Mouse (Mus musculus): ENCODE results near the gene Cdk6. TPM values are rescaled to one million over a fixed set of nuclear protein-coding genes. Genes with fewer than 3 reads are reported as not detected.

Gene Cdk6
- polyA plus RNA-seq, 1 experiment from 2014 or later = 16.6 TPM

GRCm38 (mm10) chr5:3386021-3386730 lies 44.9 kb downstream of the Cdk6 start:
- ATAC-seq (ENCODE audit: low FRiP score, low TSS enrichment) = no peak
- no peak overlapping the region for H3K4me2 ChIP-seq (replicated peaks; ENCODE audit: low read depth, low read length)
- no peak overlapping the region for H3K9ac ChIP-seq (replicated peaks; ENCODE audit: low read length)
- H3K27ac ChIP-seq (ENCODE audit: low read length) = no peak overlapping the region
- no peaks in the 10 kb centered on the region for H3K36me3 ChIP-seq (ENCODE audit: insufficient read depth, low read length)
- 57% methylated on average over 7 of the region's 7 CpGs for WGBS
- H3K4me1 ChIP-seq (ENCODE audit: insufficient read depth, low read length) = peaks cover 3% of the 10 kb centered on the region; the same call in 1 of the 2 replicates
- no peaks in the 10 kb centered on the region for H3K9me3 ChIP-seq (ENCODE audit: low read length)
- H3K27me3 ChIP-seq (ENCODE audit: insufficient read depth, low read length) = no peaks in the 10 kb centered on the region
- no peak overlapping the region for H3K4me3 ChIP-seq (ENCODE audit: low read length)

- no peak overlapping the region for H3K27ac ChIP-seq (ENCODE audit: low read length)
- H3K27me3 ChIP-seq (ENCODE audit: insufficient read depth, low read length) = no peaks in the 10 kb centered on the region
- no peak overlapping the region for H3K4me2 ChIP-seq (replicated peaks; ENCODE audit: low read depth, low read length)
- no peaks in the 10 kb centered on the region for H3K36me3 ChIP-seq (ENCODE audit: insufficient read depth, low read length)
- peaks cover 3% of the 10 kb centered on the region; the same call in 1 of the 2 replicates for H3K4me1 ChIP-seq (ENCODE audit: insufficient read depth, low read length)
- 19% methylated on average over 4 of the region's 4 CpGs for WGBS
- H3K9ac ChIP-seq (replicated peaks; ENCODE audit: low read length) = no peak overlapping the region
- no peaks in the 10 kb centered on the region for H3K9me3 ChIP-seq (ENCODE audit: low read length)
- no peak for ATAC-seq (ENCODE audit: low FRiP score, low TSS enrichment)
- H3K4me3 ChIP-seq (ENCODE audit: low read length) = no peak overlapping the region
Measured at GRCm38 (mm10) chr5:3386731-3387087, 45.4 kb downstream of the Cdk6 start.

GRCm38 (mm10) chr5:3387138-3387537 lies 45.9 kb downstream of the Cdk6 start:
- Histone ChIP-seq H3K4me2 (replicated peaks; ENCODE audit: low read depth, low read length) (no peak overlapping the region), H3K36me3 (ENCODE audit: insufficient read depth, low read length) (no peaks in the 10 kb centered on the region), H3K27ac (ENCODE audit: low read length) (no peak overlapping the region), H3K4me1 (ENCODE audit: insufficient read depth, low read length) (peaks cover 3% of the 10 kb centered on the region; the same call in 1 of the 2 replicates), H3K9ac (replicated peaks; ENCODE audit: low read length) (no peak overlapping the region), H3K9me3 (ENCODE audit: low read length) (no peaks in the 10 kb centered on the region), H3K27me3 (ENCODE audit: insufficient read depth, low read length) (no peaks in the 10 kb centered on the region), H3K4me3 (ENCODE audit: low read length) (no peak overlapping the region)
- 59% methylated on average over 5 of the region's 5 CpGs for WGBS
- no peak for ATAC-seq (ENCODE audit: low FRiP score, low TSS enrichment)

GRCm38 (mm10) chr5:3392856-3393255 lies 51.6 kb downstream of the Cdk6 start:
- no peak overlapping the region for H3K4me3 ChIP-seq (ENCODE audit: low read length)
- H3K9me3 ChIP-seq (ENCODE audit: low read length) = no peaks in the 10 kb centered on the region
- no peak for ATAC-seq (ENCODE audit: low FRiP score, low TSS enrichment)
- H3K27me3 ChIP-seq (ENCODE audit: insufficient read depth, low read length) = no peaks in the 10 kb centered on the region
- H3K27ac ChIP-seq (ENCODE audit: low read length) = no peak overlapping the region
- WGBS = 86% methylated on average over 3 of the region's 3 CpGs
- no peak overlapping the region for H3K4me2 ChIP-seq (replicated peaks; ENCODE audit: low read depth, low read length)
- no peaks in the 10 kb centered on the region for H3K4me1 ChIP-seq (ENCODE audit: insufficient read depth, low read length)
- H3K9ac ChIP-seq (replicated peaks; ENCODE audit: low read length) = no peak overlapping the region
- H3K36me3 ChIP-seq (ENCODE audit: insufficient read depth, low read length) = no peaks in the 10 kb centered on the region

GRCm38 (mm10) chr5:3394145-3394544 lies 52.9 kb downstream of the Cdk6 start:
- H3K36me3 ChIP-seq (ENCODE audit: insufficient read depth, low read length) = no peaks in the 10 kb centered on the region
- WGBS = 90% methylated on average over 7 of the region's 7 CpGs
- no peak overlapping the region for H3K27ac ChIP-seq (ENCODE audit: low read length)
- H3K27me3 ChIP-seq (ENCODE audit: insufficient read depth, low read length) = no peaks in the 10 kb centered on the region
- H3K4me3 ChIP-seq (ENCODE audit: low read length) = no peak overlapping the region
- no peak for ATAC-seq (ENCODE audit: low FRiP score, low TSS enrichment)
- H3K9me3 ChIP-seq (ENCODE audit: low read length) = no peaks in the 10 kb centered on the region
- no peak overlapping the region for H3K9ac ChIP-seq (replicated peaks; ENCODE audit: low read length)
- no peak overlapping the region for H3K4me2 ChIP-seq (replicated peaks; ENCODE audit: low read depth, low read length)
- H3K4me1 ChIP-seq (ENCODE audit: insufficient read depth, low read length) = no peaks in the 10 kb centered on the region

GRCm38 (mm10) chr5:3395020-3395419 lies 53.7 kb downstream of the Cdk6 start:
- Histone ChIP-seq H3K27ac (ENCODE audit: low read length) (no peak overlapping the region), H3K36me3 (ENCODE audit: insufficient read depth, low read length) (no peaks in the 10 kb centered on the region), H3K4me2 (replicated peaks; ENCODE audit: low read depth, low read length) (no peak overlapping the region), H3K4me3 (ENCODE audit: low read length) (no peak overlapping the region), H3K4me1 (ENCODE audit: insufficient read depth, low read length) (no peaks in the 10 kb centered on the region), H3K9me3 (ENCODE audit: low read length) (no peaks in the 10 kb centered on the region), H3K9ac (replicated peaks; ENCODE audit: low read length) (no peak overlapping the region), H3K27me3 (ENCODE audit: insufficient read depth, low read length) (no peaks in the 10 kb centered on the region)
- WGBS = 86% methylated on average over 6 of the region's 6 CpGs
- no peak for ATAC-seq (ENCODE audit: low FRiP score, low TSS enrichment)

GRCm38 (mm10) chr5:3396214-3396613 lies 54.9 kb downstream of the Cdk6 start:
- 72% methylated on average over 6 of the region's 6 CpGs for WGBS
- Histone ChIP-seq H3K27me3 (ENCODE audit: insufficient read depth, low read length) (no peaks in the 10 kb centered on the region), H3K9me3 (ENCODE audit: low read length) (no peaks in the 10 kb centered on the region), H3K27ac (ENCODE audit: low read length) (no peak overlapping the region), H3K4me3 (ENCODE audit: low read length) (no peak overlapping the region), H3K9ac (replicated peaks; ENCODE audit: low read length) (no peak overlapping the region), H3K4me2 (replicated peaks; ENCODE audit: low read depth, low read length) (no peak overlapping the region), H3K4me1 (ENCODE audit: insufficient read depth, low read length) (no peaks in the 10 kb centered on the region), H3K36me3 (ENCODE audit: insufficient read depth, low read length) (no peaks in the 10 kb centered on the region)
- ATAC-seq (ENCODE audit: low FRiP score, low TSS enrichment) = no peak

GRCm38 (mm10) chr5:3396910-3397575 lies 55.8 kb downstream of the Cdk6 start:
- ATAC-seq (ENCODE audit: low FRiP score, low TSS enrichment) = no peak

GRCm38 (mm10) chr5:3399784-3400494 lies 58.7 kb downstream of the Cdk6 start:
- 44% methylated on average over 7 of the region's 7 CpGs for WGBS
- no peaks in the 10 kb centered on the region for H3K36me3 ChIP-seq (ENCODE audit: insufficient read depth, low read length)
- ATAC-seq (ENCODE audit: low FRiP score, low TSS enrichment) = no peak
- H3K9ac ChIP-seq (replicated peaks; ENCODE audit: low read length) = no peak overlapping the region
- H3K9me3 ChIP-seq (ENCODE audit: low read length) = no peaks in the 10 kb centered on the region
- H3K4me1 ChIP-seq (ENCODE audit: insufficient read depth, low read length) = no peaks in the 10 kb centered on the region
- H3K27me3 ChIP-seq (ENCODE audit: insufficient read depth, low read length) = no peaks in the 10 kb centered on the region
- no peak overlapping the region for H3K4me2 ChIP-seq (replicated peaks; ENCODE audit: low read depth, low read length)
- no peak overlapping the region for H3K4me3 ChIP-seq (ENCODE audit: low read length)
- no peak overlapping the region for H3K27ac ChIP-seq (ENCODE audit: low read length)

More at GRCm38 (mm10) chr5:3396910-3397575, 55.8 kb downstream of the Cdk6 start:
- Histone ChIP-seq H3K4me3 (ENCODE audit: low read length) (no peak overlapping the region), H3K9ac (replicated peaks; ENCODE audit: low read length) (no peak overlapping the region), H3K27me3 (ENCODE audit: insufficient read depth, low read length) (no peaks in the 10 kb centered on the region), H3K27ac (ENCODE audit: low read length) (no peak overlapping the region), H3K4me2 (replicated peaks; ENCODE audit: low read depth, low read length) (no peak overlapping the region), H3K4me1 (ENCODE audit: insufficient read depth, low read length) (no peaks in the 10 kb centered on the region), H3K9me3 (ENCODE audit: low read length) (no peaks in the 10 kb centered on the region), H3K36me3 (ENCODE audit: insufficient read depth, low read length) (no peaks in the 10 kb centered on the region)
- WGBS = 86% methylated on average over 11 of the region's 11 CpGs

GRCm38 (mm10) chr5:3405102-3405501 lies 63.8 kb downstream of the Cdk6 start:
- Histone ChIP-seq H3K9ac (replicated peaks; ENCODE audit: low read length) (no peak overlapping the region), H3K4me2 (replicated peaks; ENCODE audit: low read depth, low read length) (no peak overlapping the region), H3K4me3 (ENCODE audit: low read length) (no peak overlapping the region), H3K36me3 (ENCODE audit: insufficient read depth, low read length) (no peaks in the 10 kb centered on the region), H3K27me3 (ENCODE audit: insufficient read depth, low read length) (no peaks in the 10 kb centered on the region), H3K9me3 (ENCODE audit: low read length) (no peaks in the 10 kb centered on the region), H3K27ac (ENCODE audit: low read length) (no peak overlapping the region), H3K4me1 (ENCODE audit: insufficient read depth, low read length) (no peaks in the 10 kb centered on the region)
- ATAC-seq (ENCODE audit: low FRiP score, low TSS enrichment) = no peak
- WGBS = 49% methylated on average over 6 of the region's 6 CpGs

Measured in kidney, embryonic 16.5 days (tissue).